Mouse (Mus musculus): ENCODE measurements around the gene Lhfpl2. TPM values are rescaled to one million over a fixed set of nuclear protein-coding genes. Genes with fewer than 3 reads are reported as not detected.

The Lhfpl2 gene
- polyA plus RNA-seq, 1 experiment = 2.5 TPM

DNA sequence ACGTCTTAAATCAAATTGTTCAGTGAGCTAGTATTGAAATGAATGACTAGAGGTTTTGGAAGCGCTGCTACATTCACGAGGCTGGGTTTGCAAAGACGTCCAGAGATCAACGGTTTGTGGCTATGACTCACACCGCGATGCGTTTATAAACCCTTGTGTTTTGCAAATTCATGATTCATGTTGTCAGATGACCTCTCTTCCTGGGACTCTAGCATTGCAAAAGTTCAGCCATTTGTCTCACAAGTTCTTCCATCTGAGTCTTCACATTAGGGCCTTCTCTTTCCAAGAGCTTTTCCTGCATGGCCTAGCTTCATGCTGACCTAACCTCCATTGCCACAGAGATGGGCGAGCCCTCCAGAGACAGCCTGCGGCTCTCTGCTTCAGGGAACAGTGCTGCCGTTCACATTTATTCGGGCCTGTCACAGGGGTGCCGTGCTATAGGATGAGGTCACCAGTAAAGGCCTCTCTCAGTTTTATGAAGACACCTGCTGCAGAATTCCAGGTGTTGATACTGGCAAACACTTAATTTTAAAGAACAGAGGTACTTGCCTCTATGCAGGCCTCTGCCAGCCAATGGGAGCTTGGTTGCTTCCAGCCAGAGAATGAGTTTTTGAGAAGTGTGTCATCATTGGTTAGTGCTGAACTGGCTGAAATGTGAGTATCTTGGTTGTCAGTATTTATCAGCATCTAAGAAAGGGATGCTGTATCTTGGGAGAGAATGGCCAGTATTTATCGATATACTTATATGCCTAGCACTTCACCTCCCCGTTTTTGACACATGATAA lies 97.1 kb downstream of the Lhfpl2 start:
- Histone ChIP-seq H3K27me3 (ENCODE audit: control insufficient read depth, insufficient read depth, low read length) (no peaks in the 10 kb centered on the region), H3K27ac (ENCODE audit: control insufficient read depth, insufficient read depth, low read depth, low read length) (no peak overlapping the region), H3K4me1 (ENCODE audit: control insufficient read depth, insufficient read depth, low read length) (peaks cover 12% of the 10 kb centered on the region), H3K36me3 (ENCODE audit: control insufficient read depth, insufficient read depth, low read length) (no peaks in the 10 kb centered on the region), H3K4me3 (ENCODE audit: control insufficient read depth, low read depth, low read length) (no peak overlapping the region)
- TF ChIP-seq CTCF (IDR thresholded peaks at IDR 0.05; ENCODE audit: control insufficient read depth, insufficient read depth, insufficient replicate concordance, low read depth, low read length) = no peak
- TF ChIP-seq POLR2A (IDR thresholded peaks at IDR 0.05; ENCODE audit: control insufficient read depth, low read depth, low read length) = no peak

GRCm38 (mm10) chr13:94155657-94156429 lies 98.2 kb downstream of the Lhfpl2 start:
- no peaks in the 10 kb centered on the region for H3K27me3 ChIP-seq (ENCODE audit: control insufficient read depth, insufficient read depth, low read length)
- no peaks in the 10 kb centered on the region for H3K36me3 ChIP-seq (ENCODE audit: control insufficient read depth, insufficient read depth, low read length)
- H3K4me3 ChIP-seq (ENCODE audit: control insufficient read depth, low read depth, low read length) = no peak overlapping the region
- TF ChIP-seq CTCF (IDR thresholded peaks at IDR 0.05; ENCODE audit: control insufficient read depth, insufficient read depth, insufficient replicate concordance, low read depth, low read length) (no peak), POLR2A (IDR thresholded peaks at IDR 0.05; ENCODE audit: control insufficient read depth, low read depth, low read length) (no peak)
- H3K4me1 ChIP-seq (ENCODE audit: control insufficient read depth, insufficient read depth, low read length) = peaks cover 1% of the 10 kb centered on the region
- no peak overlapping the region for H3K27ac ChIP-seq (ENCODE audit: control insufficient read depth, insufficient read depth, low read depth, low read length)

DNA sequence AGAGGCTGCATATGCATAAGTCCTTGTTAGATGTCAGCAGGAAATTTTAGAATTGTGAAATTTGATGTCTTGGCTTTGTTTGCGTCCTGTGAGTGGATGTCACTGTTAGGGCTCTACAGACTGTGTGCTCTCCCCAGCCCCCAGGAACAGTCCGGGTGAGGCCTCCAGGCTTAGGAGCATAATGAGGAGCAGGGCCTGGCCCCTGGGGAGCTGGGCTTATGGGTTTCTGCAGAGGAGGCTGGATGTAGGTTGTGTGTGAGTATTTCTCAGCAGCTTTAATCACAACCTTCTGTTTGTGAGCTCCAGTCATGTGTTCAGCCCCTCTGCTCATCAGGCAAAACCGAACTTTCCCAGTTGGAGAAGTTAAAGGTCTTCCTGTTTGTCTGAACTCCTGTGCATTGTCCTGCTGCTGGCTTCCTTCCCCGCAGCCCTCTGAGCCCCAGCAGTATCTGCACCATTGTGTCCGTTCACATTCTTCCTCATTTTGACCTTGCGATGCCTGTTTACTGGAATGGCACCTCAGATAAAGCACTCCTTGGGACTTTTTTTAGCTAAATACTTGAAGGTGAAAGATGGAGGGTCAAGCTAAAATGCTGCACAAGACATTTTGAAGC lies 101.4 kb downstream of the Lhfpl2 start:
- no peak for TF ChIP-seq CTCF (IDR thresholded peaks at IDR 0.05; ENCODE audit: control insufficient read depth, insufficient read depth, insufficient replicate concordance, low read depth, low read length)
- no peak for TF ChIP-seq POLR2A (IDR thresholded peaks at IDR 0.05; ENCODE audit: control insufficient read depth, low read depth, low read length)
- Histone ChIP-seq H3K4me1 (ENCODE audit: control insufficient read depth, insufficient read depth, low read length) (no peaks in the 10 kb centered on the region), H3K27ac (ENCODE audit: control insufficient read depth, insufficient read depth, low read depth, low read length) (no peak overlapping the region), H3K36me3 (ENCODE audit: control insufficient read depth, insufficient read depth, low read length) (no peaks in the 10 kb centered on the region), H3K27me3 (ENCODE audit: control insufficient read depth, insufficient read depth, low read length) (no peaks in the 10 kb centered on the region), H3K4me3 (ENCODE audit: control insufficient read depth, low read depth, low read length) (no peak overlapping the region)

DNA sequence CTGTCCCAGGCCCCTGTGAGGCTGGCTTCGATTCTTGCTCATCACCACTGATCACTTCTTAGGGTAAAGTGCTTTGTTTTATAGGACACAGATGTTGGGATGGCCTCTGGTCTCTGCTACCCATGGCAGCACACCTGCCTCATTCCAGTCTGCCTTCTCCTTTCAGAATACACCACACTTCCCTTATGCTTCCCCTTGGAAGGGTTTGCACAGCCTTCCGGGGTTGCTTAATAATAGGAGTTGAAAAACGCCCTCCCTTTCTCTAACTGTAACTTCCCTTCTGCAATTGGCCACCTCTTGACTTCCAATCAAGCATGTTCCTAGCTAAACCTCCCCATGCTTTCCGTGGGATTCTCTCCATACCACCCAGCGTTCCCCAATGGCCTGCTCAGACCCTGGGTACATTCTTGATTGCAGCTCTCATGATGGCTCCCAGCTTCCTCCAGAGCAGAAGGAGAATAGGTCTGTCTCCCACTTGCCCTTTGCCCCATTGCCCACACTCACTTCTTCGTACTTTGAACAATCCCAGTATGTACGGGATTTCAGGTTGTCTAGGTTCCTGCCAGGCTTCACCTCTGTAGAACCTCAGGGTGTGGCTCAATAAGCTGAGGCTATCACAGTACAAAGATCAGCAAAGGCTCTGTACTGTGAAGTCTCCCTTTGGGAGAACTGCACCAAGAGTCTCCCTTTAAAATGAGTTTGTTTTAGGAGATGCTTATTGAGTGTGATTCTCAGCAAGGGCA lies 102.1 kb downstream of the Lhfpl2 start:
- H3K27me3 ChIP-seq (ENCODE audit: control insufficient read depth, insufficient read depth, low read length) = no peaks in the 10 kb centered on the region
- TF ChIP-seq CTCF (IDR thresholded peaks at IDR 0.05; ENCODE audit: control insufficient read depth, insufficient read depth, insufficient replicate concordance, low read depth, low read length) (no peak), POLR2A (IDR thresholded peaks at IDR 0.05; ENCODE audit: control insufficient read depth, low read depth, low read length) (no peak)
- no peak overlapping the region for H3K4me3 ChIP-seq (ENCODE audit: control insufficient read depth, low read depth, low read length)
- no peak overlapping the region for H3K27ac ChIP-seq (ENCODE audit: control insufficient read depth, insufficient read depth, low read depth, low read length)
- no peaks in the 10 kb centered on the region for H3K4me1 ChIP-seq (ENCODE audit: control insufficient read depth, insufficient read depth, low read length)
- H3K36me3 ChIP-seq (ENCODE audit: control insufficient read depth, insufficient read depth, low read length) = no peaks in the 10 kb centered on the region

GRCm38 (mm10) chr13:94164501-94164900 lies 106.9 kb downstream of the Lhfpl2 start:
- TF ChIP-seq CTCF (IDR thresholded peaks at IDR 0.05; ENCODE audit: control insufficient read depth, insufficient read depth, insufficient replicate concordance, low read depth, low read length) = no peak
- TF ChIP-seq POLR2A (IDR thresholded peaks at IDR 0.05; ENCODE audit: control insufficient read depth, low read depth, low read length) = no peak
- Histone ChIP-seq H3K4me3 (ENCODE audit: control insufficient read depth, low read depth, low read length) (no peak overlapping the region), H3K36me3 (ENCODE audit: control insufficient read depth, insufficient read depth, low read length) (no peaks in the 10 kb centered on the region), H3K27me3 (ENCODE audit: control insufficient read depth, insufficient read depth, low read length) (no peaks in the 10 kb centered on the region), H3K27ac (ENCODE audit: control insufficient read depth, insufficient read depth, low read depth, low read length) (no peak overlapping the region), H3K4me1 (ENCODE audit: control insufficient read depth, insufficient read depth, low read length) (no peaks in the 10 kb centered on the region)

DNA sequence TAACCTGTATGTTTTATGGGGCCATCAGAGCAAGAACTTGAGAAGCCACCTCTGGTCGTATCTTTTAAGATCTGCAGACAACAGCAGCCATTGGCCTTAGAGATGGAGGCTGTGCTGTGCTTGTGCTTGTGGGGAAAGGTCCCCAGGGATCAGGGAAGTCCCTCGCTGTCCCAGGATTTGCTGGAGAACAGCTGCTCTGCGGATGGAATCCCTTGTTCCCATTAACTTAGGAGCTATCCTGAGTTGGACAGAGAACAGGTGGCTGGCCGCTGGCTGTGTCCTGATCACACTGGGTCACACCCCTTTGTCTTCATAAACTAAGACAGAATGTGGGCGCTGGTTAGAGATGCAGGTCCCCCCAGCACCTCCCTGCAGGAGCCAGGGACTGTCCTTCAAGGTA lies 110.7 kb downstream of the Lhfpl2 start:
- no peaks in the 10 kb centered on the region for H3K36me3 ChIP-seq (ENCODE audit: control insufficient read depth, insufficient read depth, low read length)
- H3K27me3 ChIP-seq (ENCODE audit: control insufficient read depth, insufficient read depth, low read length) = no peaks in the 10 kb centered on the region
- H3K4me3 ChIP-seq (ENCODE audit: control insufficient read depth, low read depth, low read length) = no peak overlapping the region
- TF ChIP-seq POLR2A (IDR thresholded peaks at IDR 0.05; ENCODE audit: control insufficient read depth, low read depth, low read length) = no peak
- TF ChIP-seq CTCF (IDR thresholded peaks at IDR 0.05; ENCODE audit: control insufficient read depth, insufficient read depth, insufficient replicate concordance, low read depth, low read length) = no peak
- no peak overlapping the region for H3K27ac ChIP-seq (ENCODE audit: control insufficient read depth, insufficient read depth, low read depth, low read length)
- H3K4me1 ChIP-seq (ENCODE audit: control insufficient read depth, insufficient read depth, low read length) = peaks cover 3% of the 10 kb centered on the region

Measured in testis, adult 2 months (tissue).